Mouse (Mus musculus): ENCODE measurements at regions not wholly inside any gene's neighbourhood (a gene's known extent, or its start where the extent isn't known, plus 50 kb on each side); places are given as distances from the start of the nearest gene placed in this dataset.
A peak's percentile ranks its signal among the peaks of the same experiment; 100 is the strongest.

DNA sequence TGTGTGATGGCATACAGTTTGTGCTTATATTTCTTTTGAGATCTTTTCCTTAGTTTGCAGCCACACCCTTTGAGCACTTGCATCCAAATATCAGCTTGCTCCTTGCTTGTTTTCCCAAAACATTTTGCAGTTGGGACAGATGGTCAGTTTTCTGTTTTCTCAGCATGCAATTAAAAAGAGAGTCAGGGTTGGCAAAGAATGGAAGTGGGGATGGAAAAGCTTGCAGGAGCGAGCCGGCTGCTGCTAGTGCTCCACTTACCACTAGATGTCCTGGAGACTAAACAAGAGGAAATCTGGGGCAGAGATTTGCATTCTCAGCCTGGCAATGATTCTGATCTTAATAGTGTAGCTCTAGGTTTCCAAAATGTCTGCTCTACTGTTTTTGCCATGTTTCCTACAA lies 181.8 kb downstream of the Barhl2 start:
- Histone ChIP-seq H3K36me3 (ENCODE audit: control insufficient read depth, insufficient read depth, low read length) (no peaks in the 10 kb centered on the region), H3K27me3 (ENCODE audit: control insufficient read depth, insufficient read depth, low read length) (no peaks in the 10 kb centered on the region), H3K4me3 (ENCODE audit: low read depth, low read length) (no peak overlapping the region), H3K9me3 (ENCODE audit: control insufficient read depth, low read length) (no peaks in the 10 kb centered on the region), H3K4me2 (ENCODE audit: low read depth, low read length) (no peak overlapping the region), H3K9ac (replicated peaks; ENCODE audit: low read depth, low read length) (no peak overlapping the region), H3K27ac (ENCODE audit: low read depth, low read length) (no peak overlapping the region), H3K4me1 (ENCODE audit: control insufficient read depth, insufficient read depth, low read length) (no peaks in the 10 kb centered on the region)
- ATAC-seq (ENCODE audit: low read depth), result no peak
- WGBS, result 20% methylated on average over 2 of the region's 2 CpGs

DNA sequence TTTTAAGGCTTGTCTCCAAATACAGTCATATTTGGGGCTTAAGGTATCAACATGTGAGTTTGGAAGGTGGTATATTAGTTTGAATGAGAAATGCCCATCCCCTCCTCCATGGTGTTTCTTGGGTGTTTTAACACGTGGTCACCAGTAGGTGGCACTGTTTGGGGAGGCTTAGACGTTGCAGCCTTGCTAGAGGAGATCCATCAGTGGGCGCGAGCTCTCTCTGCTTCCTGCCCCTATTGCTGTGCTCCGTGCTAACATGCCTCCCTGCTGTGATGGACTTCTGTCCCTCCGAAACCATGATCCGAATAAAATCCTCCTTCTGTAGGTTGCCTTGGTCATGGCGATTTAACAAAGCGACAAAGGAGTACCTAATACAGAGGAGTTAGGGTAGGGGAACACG lies 183.3 kb downstream of the Barhl2 start:
- Histone ChIP-seq H3K27ac (ENCODE audit: low read depth, low read length) (no peak overlapping the region), H3K9me3 (ENCODE audit: control insufficient read depth, low read length) (no peaks in the 10 kb centered on the region), H3K4me3 (ENCODE audit: low read depth, low read length) (no peak overlapping the region), H3K36me3 (ENCODE audit: control insufficient read depth, insufficient read depth, low read length) (no peaks in the 10 kb centered on the region), H3K27me3 (ENCODE audit: control insufficient read depth, insufficient read depth, low read length) (no peaks in the 10 kb centered on the region), H3K9ac (replicated peaks; ENCODE audit: low read depth, low read length) (no peak overlapping the region), H3K4me2 (ENCODE audit: low read depth, low read length) (no peak overlapping the region), H3K4me1 (ENCODE audit: control insufficient read depth, insufficient read depth, low read length) (no peaks in the 10 kb centered on the region)
- no peak for ATAC-seq (ENCODE audit: low read depth)
- 37% methylated on average over 10 of the region's 10 CpGs for WGBS

DNA sequence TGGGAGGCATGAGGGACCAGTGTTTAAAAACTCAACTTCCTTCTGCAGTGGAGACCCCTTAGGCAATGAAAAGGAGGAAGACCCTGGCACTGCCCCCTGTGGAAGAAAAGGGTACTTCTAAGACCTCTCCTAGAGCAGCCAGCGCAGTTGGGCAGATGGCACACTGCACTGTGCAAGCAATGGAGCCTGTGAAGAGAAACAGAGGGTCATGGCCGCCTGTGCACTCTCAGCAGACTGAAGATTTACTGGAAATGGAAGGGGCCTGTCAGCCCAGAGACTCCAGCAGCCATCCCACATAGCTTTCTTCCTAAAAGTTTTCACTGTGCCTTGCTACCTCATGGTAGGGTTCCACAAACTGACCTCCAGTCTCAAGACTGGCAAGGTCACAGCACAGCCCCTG lies 193.4 kb downstream of the Barhl2 start:
- Histone ChIP-seq H3K4me3 (ENCODE audit: low read depth, low read length) (no peak overlapping the region), H3K9ac (replicated peaks; ENCODE audit: low read depth, low read length) (no peak overlapping the region), H3K36me3 (ENCODE audit: control insufficient read depth, insufficient read depth, low read length) (no peaks in the 10 kb centered on the region), H3K4me1 (ENCODE audit: control insufficient read depth, insufficient read depth, low read length) (no peaks in the 10 kb centered on the region), H3K9me3 (ENCODE audit: control insufficient read depth, low read length) (no peaks in the 10 kb centered on the region), H3K27me3 (ENCODE audit: control insufficient read depth, insufficient read depth, low read length) (no peaks in the 10 kb centered on the region), H3K27ac (ENCODE audit: low read depth, low read length) (no peak overlapping the region), H3K4me2 (ENCODE audit: low read depth, low read length) (no peak overlapping the region)
- 69% methylated on average over 2 of the region's 2 CpGs for WGBS
- ATAC-seq (ENCODE audit: low read depth), result no peak

DNA sequence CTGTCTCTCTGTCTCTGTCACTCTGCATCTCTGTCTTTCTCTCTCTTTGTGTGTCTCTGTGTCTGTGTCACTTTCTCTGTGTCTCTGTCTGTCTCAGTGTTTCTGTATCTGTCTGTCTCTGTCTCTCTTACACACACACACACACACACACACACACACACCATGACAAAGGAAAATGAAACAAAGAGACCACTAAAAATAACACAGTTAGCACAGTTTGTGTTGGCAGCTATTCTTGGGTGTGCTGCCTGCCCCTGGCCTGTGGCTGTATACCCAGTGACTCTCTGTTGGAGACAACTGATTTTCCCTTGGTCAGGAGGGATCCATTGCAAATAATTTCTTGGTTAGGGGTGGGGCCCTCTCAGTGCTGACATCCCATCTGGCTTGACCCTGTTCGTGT lies 200.8 kb downstream of the Barhl2 start:
- Histone ChIP-seq H3K27ac (ENCODE audit: low read depth, low read length) (no peak overlapping the region), H3K9me3 (ENCODE audit: control insufficient read depth, low read length) (no peaks in the 10 kb centered on the region), H3K4me3 (ENCODE audit: low read depth, low read length) (no peak overlapping the region), H3K9ac (replicated peaks; ENCODE audit: low read depth, low read length) (no peak overlapping the region), H3K36me3 (ENCODE audit: control insufficient read depth, insufficient read depth, low read length) (no peaks in the 10 kb centered on the region), H3K4me1 (ENCODE audit: control insufficient read depth, insufficient read depth, low read length) (no peaks in the 10 kb centered on the region), H3K27me3 (ENCODE audit: control insufficient read depth, insufficient read depth, low read length) (no peaks in the 10 kb centered on the region), H3K4me2 (ENCODE audit: low read depth, low read length) (no peak overlapping the region)
- WGBS, result 83% methylated on average over 1 of the region's 1 CpGs
- no peak for ATAC-seq (ENCODE audit: low read depth)

DNA sequence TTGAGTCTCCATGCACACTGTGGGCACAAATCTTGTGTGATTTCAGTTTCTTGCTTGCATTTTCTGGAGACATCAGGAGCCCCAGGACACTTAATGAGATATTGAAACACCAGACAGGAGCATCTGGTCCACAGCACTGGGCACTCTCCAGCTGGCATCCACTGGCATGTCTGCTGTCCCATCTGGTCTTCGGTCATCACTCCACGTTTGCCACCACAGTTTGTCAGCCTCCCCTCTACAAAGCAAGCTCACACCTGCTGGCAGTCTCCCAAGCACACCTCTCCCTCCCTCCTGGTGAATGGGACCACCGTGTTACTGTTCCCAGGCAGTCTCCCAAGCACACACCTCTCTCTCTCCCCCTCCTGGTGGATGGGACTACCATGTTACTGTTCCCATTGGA lies 228.8 kb downstream of the Barhl2 start:
- no peaks in the 10 kb centered on the region for H3K27me3 ChIP-seq (ENCODE audit: control insufficient read depth, insufficient read depth, low read length)
- no peaks in the 10 kb centered on the region for H3K36me3 ChIP-seq (ENCODE audit: control insufficient read depth, insufficient read depth, low read length)
- no peaks in the 10 kb centered on the region for H3K9me3 ChIP-seq (ENCODE audit: control insufficient read depth, low read length)
- H3K27ac ChIP-seq (ENCODE audit: low read depth, low read length), result no peak overlapping the region
- 69% methylated on average over 3 of the region's 3 CpGs for WGBS
- ATAC-seq (ENCODE audit: low read depth), result no peak
- no peak overlapping the region for H3K4me2 ChIP-seq (ENCODE audit: low read depth, low read length)
- no peak overlapping the region for H3K9ac ChIP-seq (replicated peaks; ENCODE audit: low read depth, low read length)
- no peaks in the 10 kb centered on the region for H3K4me1 ChIP-seq (ENCODE audit: control insufficient read depth, insufficient read depth, low read length)
- no peak overlapping the region for H3K4me3 ChIP-seq (ENCODE audit: low read depth, low read length)

DNA sequence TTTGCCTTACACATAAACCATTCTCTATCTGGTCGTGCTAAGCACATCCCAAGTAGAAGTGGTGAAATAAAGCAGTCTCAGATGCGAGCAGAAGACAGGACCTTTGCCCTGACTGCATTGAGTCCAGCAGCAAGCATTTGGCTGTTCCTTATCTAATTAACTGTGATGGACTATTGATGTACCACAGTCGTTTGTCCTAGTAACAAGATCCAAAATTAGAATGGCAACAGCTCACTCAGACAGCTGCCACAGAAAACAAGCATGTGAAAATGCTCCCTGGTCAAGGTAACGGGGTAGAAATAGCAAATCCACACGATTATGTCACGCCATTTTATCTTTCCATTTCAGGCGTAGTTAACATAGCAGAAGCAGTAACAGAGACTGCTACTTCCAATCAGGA lies 233.8 kb downstream of the Barhl2 start:
- Histone ChIP-seq H3K36me3 (ENCODE audit: control insufficient read depth, insufficient read depth, low read length) (no peaks in the 10 kb centered on the region), H3K27me3 (ENCODE audit: control insufficient read depth, insufficient read depth, low read length) (no peaks in the 10 kb centered on the region), H3K4me3 (ENCODE audit: low read depth, low read length) (no peak overlapping the region), H3K9ac (replicated peaks; ENCODE audit: low read depth, low read length) (no peak overlapping the region), H3K4me1 (ENCODE audit: control insufficient read depth, insufficient read depth, low read length) (no peaks in the 10 kb centered on the region), H3K4me2 (ENCODE audit: low read depth, low read length) (no peak overlapping the region), H3K27ac (ENCODE audit: low read depth, low read length) (no peak overlapping the region), H3K9me3 (ENCODE audit: control insufficient read depth, low read length) (no peaks in the 10 kb centered on the region)
- WGBS, result 58% methylated on average over 7 of the region's 7 CpGs
- ATAC-seq (ENCODE audit: low read depth), result no peak

DNA sequence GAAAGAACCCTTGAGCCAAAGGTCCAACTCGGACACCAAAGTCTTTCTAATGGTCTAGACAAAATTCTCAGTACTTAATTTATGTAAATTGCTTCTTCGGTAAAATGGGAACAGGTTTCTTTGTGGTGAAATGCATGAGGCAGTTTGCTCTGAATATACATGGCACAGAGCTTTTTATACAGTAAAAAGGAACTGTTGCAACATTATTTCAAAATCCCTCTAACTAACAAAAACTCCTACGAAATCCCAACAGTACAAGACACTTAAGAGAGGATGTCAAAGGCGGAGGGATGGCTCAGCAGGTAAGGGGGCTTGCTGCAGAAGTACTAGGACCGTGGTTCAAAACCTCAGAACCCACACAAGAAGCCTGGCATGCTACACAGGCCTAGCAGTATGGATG lies 248.4 kb downstream of the Barhl2 start:
- Histone ChIP-seq H3K4me3 (ENCODE audit: low read depth, low read length) (no peak overlapping the region), H3K9me3 (ENCODE audit: control insufficient read depth, low read length) (no peaks in the 10 kb centered on the region), H3K36me3 (ENCODE audit: control insufficient read depth, insufficient read depth, low read length) (no peaks in the 10 kb centered on the region), H3K9ac (replicated peaks; ENCODE audit: low read depth, low read length) (no peak overlapping the region), H3K4me1 (ENCODE audit: control insufficient read depth, insufficient read depth, low read length) (peaks cover 15% of the 10 kb centered on the region), H3K27ac (ENCODE audit: low read depth, low read length) (no peak overlapping the region), H3K4me2 (ENCODE audit: low read depth, low read length) (no peak overlapping the region), H3K27me3 (ENCODE audit: control insufficient read depth, insufficient read depth, low read length) (no peaks in the 10 kb centered on the region)
- no peak for ATAC-seq (ENCODE audit: low read depth)
- 76% methylated on average over 5 of the region's 5 CpGs for WGBS

DNA sequence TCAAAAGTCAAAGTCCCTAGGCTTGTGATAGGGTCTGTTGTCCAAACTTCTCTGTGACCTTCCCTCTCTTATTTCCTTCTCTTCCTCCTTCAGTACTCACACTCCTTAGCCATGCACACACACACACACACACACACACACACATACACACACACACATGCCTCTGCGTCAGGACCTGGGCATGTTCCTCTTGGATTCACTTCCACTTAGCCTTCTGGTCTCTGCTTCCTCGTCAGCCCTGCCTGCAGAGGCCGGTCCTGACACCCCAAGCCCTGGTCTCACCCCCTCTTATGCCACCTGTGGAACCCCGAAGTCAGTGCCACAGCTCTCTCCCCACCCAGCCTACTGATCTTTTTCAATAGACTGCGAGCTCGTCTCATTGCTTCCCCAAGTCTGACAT lies 250.3 kb downstream of the Barhl2 start:
- no peaks in the 10 kb centered on the region for H3K36me3 ChIP-seq (ENCODE audit: control insufficient read depth, insufficient read depth, low read length)
- no peak overlapping the region for H3K4me3 ChIP-seq (ENCODE audit: low read depth, low read length)
- 86% methylated on average over 6 of the region's 6 CpGs for WGBS
- peaks cover 15% of the 10 kb centered on the region for H3K4me1 ChIP-seq (ENCODE audit: control insufficient read depth, insufficient read depth, low read length)
- ATAC-seq (ENCODE audit: low read depth), result no peak
- no peak overlapping the region for H3K27ac ChIP-seq (ENCODE audit: low read depth, low read length)
- no peaks in the 10 kb centered on the region for H3K9me3 ChIP-seq (ENCODE audit: control insufficient read depth, low read length)
- H3K9ac ChIP-seq (replicated peaks; ENCODE audit: low read depth, low read length), result no peak overlapping the region
- H3K4me2 ChIP-seq (ENCODE audit: low read depth, low read length), result no peak overlapping the region
- no peaks in the 10 kb centered on the region for H3K27me3 ChIP-seq (ENCODE audit: control insufficient read depth, insufficient read depth, low read length)

DNA sequence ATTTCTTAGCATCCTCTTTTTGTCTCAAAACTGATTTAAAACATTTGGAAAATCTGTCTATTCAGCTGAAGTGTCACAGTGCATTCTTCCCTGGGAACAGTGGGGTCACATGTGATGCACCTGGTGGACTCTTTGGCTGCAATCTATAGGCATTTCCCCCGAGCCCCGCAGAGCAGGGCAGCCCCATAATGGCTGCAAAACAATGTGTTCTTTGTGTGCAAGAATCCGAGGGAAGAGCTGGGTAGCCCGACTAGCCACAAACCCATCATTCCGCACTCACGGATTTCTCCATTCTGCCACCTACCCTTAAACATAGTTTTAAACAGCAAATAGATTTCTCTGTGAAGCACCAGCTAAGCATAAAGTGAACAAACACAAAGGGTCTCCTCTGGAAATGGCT lies 252.2 kb downstream of the Barhl2 start:
- peak overlapping the region; percentile 18; the same call in 1 of the 2 replicates for H3K4me2 ChIP-seq (ENCODE audit: low read depth, low read length)
- peak overlapping the region; percentile 48; the same call in 1 of the 2 replicates for H3K27ac ChIP-seq (ENCODE audit: low read depth, low read length)
- WGBS, result 6% methylated on average over 6 of the region's 6 CpGs
- H3K9me3 ChIP-seq (ENCODE audit: control insufficient read depth, low read length), result no peaks in the 10 kb centered on the region
- H3K4me1 ChIP-seq (ENCODE audit: control insufficient read depth, insufficient read depth, low read length), result peaks cover 19% of the 10 kb centered on the region
- no peaks in the 10 kb centered on the region for H3K36me3 ChIP-seq (ENCODE audit: control insufficient read depth, insufficient read depth, low read length)
- H3K4me3 ChIP-seq (ENCODE audit: low read depth, low read length), result no peak overlapping the region
- no peaks in the 10 kb centered on the region for H3K27me3 ChIP-seq (ENCODE audit: control insufficient read depth, insufficient read depth, low read length)
- ATAC-seq (ENCODE audit: low read depth), result no peak
- no peak overlapping the region; the same call in 1 of the 2 replicates for H3K9ac ChIP-seq (replicated peaks; ENCODE audit: low read depth, low read length)

DNA sequence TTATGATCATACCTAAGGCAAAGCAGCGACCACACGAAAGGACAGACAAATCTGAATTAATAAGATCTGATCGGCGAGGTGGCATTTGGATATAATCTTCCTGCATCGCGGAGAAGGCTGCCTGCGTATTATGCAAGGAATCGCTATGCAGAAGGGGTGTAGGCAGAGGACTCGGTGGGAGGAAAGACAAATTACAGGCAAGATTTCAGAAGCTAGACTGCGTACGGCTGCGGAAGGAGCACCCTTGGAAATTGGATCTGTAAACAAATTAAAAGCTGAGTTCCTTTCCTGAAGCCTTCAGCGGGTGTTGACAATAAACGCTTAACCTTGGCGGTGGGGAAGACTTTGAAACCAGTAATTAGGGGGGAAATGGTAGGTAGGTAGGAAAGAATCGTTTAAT lies 257.3 kb downstream of the Barhl2 start:
- H3K27ac ChIP-seq (ENCODE audit: low read depth, low read length), result peak overlapping the region; percentile 55; the same call in 1 of the 2 replicates
- no peak overlapping the region for H3K4me3 ChIP-seq (ENCODE audit: low read depth, low read length)
- no peak overlapping the region for H3K4me2 ChIP-seq (ENCODE audit: low read depth, low read length)
- H3K9me3 ChIP-seq (ENCODE audit: control insufficient read depth, low read length), result no peaks in the 10 kb centered on the region
- WGBS, result 70% methylated on average over 16 of the region's 16 CpGs
- no peak overlapping the region for H3K9ac ChIP-seq (replicated peaks; ENCODE audit: low read depth, low read length)
- H3K36me3 ChIP-seq (ENCODE audit: control insufficient read depth, insufficient read depth, low read length), result no peaks in the 10 kb centered on the region
- H3K4me1 ChIP-seq (ENCODE audit: control insufficient read depth, insufficient read depth, low read length), result peaks cover 12% of the 10 kb centered on the region
- H3K27me3 ChIP-seq (ENCODE audit: control insufficient read depth, insufficient read depth, low read length), result no peaks in the 10 kb centered on the region
- ATAC-seq (ENCODE audit: low read depth), result no peak

Measured in neural tube, embryonic 14.5 days (tissue).